Mouse (Mus musculus) lung, embryonic 16.5 days (tissue): ENCODE measurements at regions not wholly inside any gene's neighbourhood (a gene's known extent, or its start where the extent isn't known, plus 50 kb on each side); places are given as distances from the start of the nearest gene placed in this dataset.

Experiments used
- ATAC-seq: fragments of 200-750 bp; cut with Nextera tagmentation; 2 replicates; pipeline ENCODE4 v1.8.0; 2017; ENCODE audit warnings: low read depth, mild to moderate bottlenecking, moderate library complexity
- H3K27ac ChIP-seq: fragments of 300-500 bp; sonication (generic); 2 replicates; pipeline ENCODE4 v1.5.1; 2014; ENCODE audit warnings: mild to moderate bottlenecking, control low read depth, low read length
- H3K27me3 ChIP-seq: fragments of 300-500 bp; sonication (generic); 2 replicates; pipeline ENCODE4 v1.6.1; 2014; ENCODE audit warnings: low read depth, low read length, mixed read lengths; ENCODE audit not compliant: control insufficient read depth, insufficient read depth
- H3K36me3 ChIP-seq: fragments of 300-500 bp; sonication (generic); 2 replicates; pipeline ENCODE4 v1.6.1; 2014; ENCODE audit warnings: low read length; ENCODE audit not compliant: control insufficient read depth, insufficient read depth
- H3K4me1 ChIP-seq: fragments of 300-500 bp; sonication (generic); replicated peaks from 2 replicates; pipeline ENCODE4 v1.6.1; 2014; ENCODE audit warnings: low read length, mixed read lengths; ENCODE audit not compliant: control insufficient read depth, insufficient read depth
- H3K4me2 ChIP-seq: fragments of 300-500 bp; sonication (generic); 2 replicates; pipeline ENCODE4 v1.6.1; 2014; ENCODE audit warnings: low read depth, low read length, control low read depth
- H3K4me3 ChIP-seq: fragments of 300-500 bp; sonication (generic); 2 replicates; pipeline ENCODE4 v1.5.1; 2014; ENCODE audit warnings: mild to moderate bottlenecking, low read length, control low read depth
- H3K9ac ChIP-seq: fragments of 300-500 bp; sonication (generic); 2 replicates; pipeline ENCODE4 v1.6.1; 2014; ENCODE audit warnings: low read length, control low read depth
- H3K9me3 ChIP-seq: fragments of 300-500 bp; sonication (generic); 2 replicates; pipeline ENCODE4 v1.6.1; 2016; ENCODE audit warnings: low read length; ENCODE audit not compliant: control insufficient read depth
- WGBS: fragments of 180-500 bp; shearing (Covaris S2); extraction: QIAGEN DNeasy Blood & Tissue Kit; methylation state at CpG from one replicate; pipeline ENCODE4 v1.1.7; 2014; 5-methylcytosine and 5-hydroxymethylcytosine counted together

DNA sequence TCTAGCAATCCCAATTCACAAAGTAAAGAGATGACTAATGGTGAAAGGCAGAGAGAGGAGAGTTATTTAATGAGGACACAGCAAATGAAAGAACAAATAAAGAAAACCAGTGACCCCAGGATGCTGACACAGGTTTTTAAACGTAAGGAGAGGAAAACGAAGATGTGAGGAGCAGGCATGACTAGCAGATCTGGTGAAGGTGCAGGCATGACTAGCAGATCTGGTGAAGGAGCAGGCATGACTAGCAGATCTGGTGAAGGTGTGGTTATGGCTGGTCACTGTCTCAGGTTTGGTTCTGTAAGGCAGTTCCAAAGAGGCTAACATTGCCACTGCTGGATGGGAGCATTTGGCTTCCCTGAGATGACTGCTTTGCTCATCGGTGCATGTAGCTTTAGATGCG is 57.0 kb downstream of the Mbl2 start:
- no peaks in the 10 kb centered on the region for H3K4me1 ChIP-seq
- ATAC-seq: no peak
- H3K27ac ChIP-seq: no peak overlapping the region
- H3K27me3 ChIP-seq: no peaks in the 10 kb centered on the region
- no peak overlapping the region for H3K4me3 ChIP-seq
- no peak overlapping the region for H3K4me2 ChIP-seq
- H3K9me3 ChIP-seq: no peaks in the 10 kb centered on the region
- WGBS: 56% methylated on average over 4 of the region's 4 CpGs
- H3K9ac ChIP-seq: no peak overlapping the region
- H3K36me3 ChIP-seq: no peaks in the 10 kb centered on the region

DNA sequence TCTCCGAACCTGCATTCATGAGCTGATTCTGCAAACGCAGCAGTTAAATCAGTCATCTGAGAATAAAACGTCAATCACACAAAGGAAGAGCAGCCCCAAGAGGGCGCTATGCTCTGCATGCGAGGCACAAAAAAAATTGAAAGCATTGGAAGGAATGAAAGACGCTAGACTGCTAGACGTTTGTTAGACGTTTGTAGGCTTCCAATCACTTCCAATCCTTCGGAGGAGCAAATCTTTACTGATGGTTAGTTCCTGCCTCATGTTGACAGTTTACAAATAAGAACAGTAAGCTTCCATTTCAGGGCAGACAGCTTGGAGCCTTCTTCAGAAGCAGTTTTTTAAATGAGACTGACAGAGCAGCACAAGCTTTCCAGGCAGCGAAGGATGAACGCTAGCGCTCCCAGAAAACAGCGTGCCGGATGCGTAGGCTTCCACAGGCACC is 62.5 kb downstream of the Mbl2 start:
- no peaks in the 10 kb centered on the region for H3K27me3 ChIP-seq
- H3K4me3 ChIP-seq: peak overlapping the region; percentile 27
- no peak overlapping the region for H3K27ac ChIP-seq
- H3K9me3 ChIP-seq: no peaks in the 10 kb centered on the region
- peak overlapping the region; percentile 49 for H3K4me2 ChIP-seq
- WGBS: 28% methylated on average over 15 of the region's 15 CpGs
- 0 out of 2 replicates have a peak overlapping the region, but pooled peaks have one; percentile 9 for H3K9ac ChIP-seq
- H3K36me3 ChIP-seq: no peaks in the 10 kb centered on the region
- no peaks in the 10 kb centered on the region for H3K4me1 ChIP-seq
- no peak for ATAC-seq

DNA sequence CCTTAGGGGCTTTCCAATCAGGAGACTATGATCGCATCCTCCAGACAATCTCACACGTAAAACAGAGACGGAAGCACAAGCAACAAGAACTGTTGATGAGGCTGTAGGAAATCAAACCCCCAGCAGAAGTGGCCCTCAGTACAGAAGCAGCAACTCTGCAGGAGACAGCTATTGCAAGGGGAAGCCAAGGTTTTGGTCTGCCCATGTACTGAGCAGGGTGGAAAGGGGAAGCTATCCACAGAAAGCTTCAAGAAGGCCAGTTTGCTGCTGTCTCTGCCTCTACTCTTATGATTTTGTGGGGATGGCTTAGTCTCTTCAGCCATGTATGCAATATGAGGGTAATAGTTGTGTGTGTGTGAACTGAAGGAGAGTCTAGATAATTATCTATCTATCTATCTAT is 63.3 kb downstream of the Mbl2 start:
- no peaks in the 10 kb centered on the region for H3K4me1 ChIP-seq
- H3K36me3 ChIP-seq: no peaks in the 10 kb centered on the region
- no peak overlapping the region for H3K4me2 ChIP-seq
- H3K27ac ChIP-seq: no peak overlapping the region
- H3K27me3 ChIP-seq: no peaks in the 10 kb centered on the region
- no peak for ATAC-seq
- no peaks in the 10 kb centered on the region for H3K9me3 ChIP-seq
- WGBS: 92% methylated on average over 3 of the region's 3 CpGs
- no peak overlapping the region for H3K4me3 ChIP-seq
- no peak overlapping the region for H3K9ac ChIP-seq

DNA sequence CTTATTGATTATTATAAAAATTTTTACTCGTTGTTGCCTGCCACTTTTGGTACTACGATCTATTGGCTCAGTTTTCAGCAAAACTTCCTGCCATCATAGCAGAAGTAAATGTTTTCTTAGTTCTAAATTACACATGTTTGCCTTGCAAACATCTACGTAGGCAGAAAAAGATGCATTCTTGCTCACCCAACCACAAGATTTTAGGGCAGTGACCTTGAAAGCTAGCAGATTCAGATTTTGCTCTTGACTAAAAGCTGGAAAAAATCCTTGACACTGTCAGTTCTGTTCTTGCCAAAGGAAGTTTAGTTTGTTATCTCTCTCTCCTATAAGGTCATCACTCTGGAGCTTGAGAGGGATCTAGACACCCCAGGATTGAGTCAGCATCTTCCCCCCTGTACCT is 66.8 kb downstream of the Mbl2 start:
- Histone ChIP-seq H3K4me1 (peaks cover 3% of the 10 kb centered on the region; the same call in 1 of the 2 replicates), H3K9me3 (no peaks in the 10 kb centered on the region), H3K36me3 (no peaks in the 10 kb centered on the region), H3K9ac (no peak overlapping the region), H3K27me3 (no peaks in the 10 kb centered on the region), H3K4me2 (no peak overlapping the region), H3K27ac (no peak overlapping the region), H3K4me3 (no peak overlapping the region)
- ATAC-seq: no peak
- 63% methylated on average over 3 of the region's 3 CpGs for WGBS

DNA sequence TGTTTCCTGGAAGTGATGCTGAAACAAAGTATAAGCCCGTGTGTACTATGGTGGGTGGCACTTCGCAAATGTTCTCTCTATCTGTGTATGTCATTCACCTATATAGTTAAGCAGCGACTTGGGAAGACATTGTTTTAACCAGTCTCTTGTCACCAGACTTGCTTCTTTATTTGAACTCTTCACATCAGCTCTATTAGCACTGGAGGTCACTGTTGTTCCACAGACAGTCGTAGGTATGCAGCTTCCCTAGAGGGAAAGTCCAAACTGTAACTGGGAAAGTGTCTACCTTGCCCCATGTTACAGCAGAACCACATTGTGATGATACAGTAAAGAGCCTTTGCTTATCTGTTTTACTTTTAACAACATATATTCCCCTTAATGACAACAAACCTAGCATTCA is 69.5 kb downstream of the Mbl2 start:
- H3K4me3 ChIP-seq: no peak overlapping the region
- H3K9me3 ChIP-seq: no peaks in the 10 kb centered on the region
- H3K27me3 ChIP-seq: no peaks in the 10 kb centered on the region
- no peak overlapping the region for H3K4me2 ChIP-seq
- no peak overlapping the region for H3K27ac ChIP-seq
- peaks cover 3% of the 10 kb centered on the region; the same call in 1 of the 2 replicates for H3K4me1 ChIP-seq
- no peak for ATAC-seq
- WGBS: 58% methylated on average over 4 of the region's 4 CpGs
- no peak overlapping the region for H3K9ac ChIP-seq
- no peaks in the 10 kb centered on the region for H3K36me3 ChIP-seq

DNA sequence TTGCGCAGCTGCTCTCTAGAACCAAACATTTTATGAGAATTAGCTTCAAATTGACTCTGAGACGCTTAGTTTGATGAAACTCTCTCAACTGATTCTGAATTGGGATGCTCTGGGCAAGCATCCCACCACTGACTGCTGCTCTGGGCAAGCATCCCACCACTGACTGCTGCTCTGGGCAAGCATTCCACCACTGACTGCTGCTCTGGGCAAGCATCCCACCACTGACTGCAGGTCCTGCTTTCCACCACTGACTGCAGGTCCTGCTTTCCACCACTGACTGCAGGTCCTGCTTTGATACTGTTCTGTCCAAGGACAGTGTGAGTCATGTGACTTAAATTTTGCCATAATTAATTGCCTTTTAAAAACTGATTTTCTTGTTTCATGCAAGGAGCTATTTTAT is 73.6 kb downstream of the Mbl2 start:
- no peak overlapping the region for H3K4me3 ChIP-seq
- no peaks in the 10 kb centered on the region for H3K27me3 ChIP-seq
- H3K4me2 ChIP-seq: no peak overlapping the region
- no peak overlapping the region for H3K27ac ChIP-seq
- ATAC-seq: peak; percentile 26; the same call in 1 of the 2 replicates
- peaks cover 3% of the 10 kb centered on the region; the same call in 1 of the 2 replicates for H3K4me1 ChIP-seq
- H3K36me3 ChIP-seq: no peaks in the 10 kb centered on the region
- no peaks in the 10 kb centered on the region for H3K9me3 ChIP-seq
- WGBS: 70% methylated on average over 2 of the region's 2 CpGs
- no peak overlapping the region for H3K9ac ChIP-seq

DNA sequence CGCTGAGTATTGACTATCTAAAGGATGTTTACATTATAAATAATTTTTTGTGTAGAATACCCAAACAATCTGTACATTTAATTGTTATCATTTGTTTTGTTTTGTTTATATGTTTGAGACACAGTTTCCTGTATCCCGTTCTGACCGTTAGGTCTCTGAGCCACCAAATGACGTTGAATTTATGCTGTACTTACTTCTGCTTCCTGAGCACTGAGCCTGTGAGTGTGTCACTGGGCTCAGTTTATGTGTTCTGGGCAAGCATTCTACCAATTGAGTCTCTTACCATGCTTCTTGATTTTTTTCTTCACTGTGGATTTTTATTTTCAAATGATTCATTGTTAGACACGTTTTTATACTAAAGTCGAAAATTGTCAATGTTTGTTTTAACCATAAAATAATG is 74.2 kb downstream of the Mbl2 start:
- no peak overlapping the region for H3K27ac ChIP-seq
- peaks cover 3% of the 10 kb centered on the region; the same call in 1 of the 2 replicates for H3K4me1 ChIP-seq
- no peak overlapping the region for H3K9ac ChIP-seq
- no peak for ATAC-seq
- no peak overlapping the region for H3K4me2 ChIP-seq
- WGBS: 47% methylated on average over 6 of the region's 6 CpGs
- H3K4me3 ChIP-seq: no peak overlapping the region
- H3K36me3 ChIP-seq: no peaks in the 10 kb centered on the region
- H3K27me3 ChIP-seq: no peaks in the 10 kb centered on the region
- H3K9me3 ChIP-seq: no peaks in the 10 kb centered on the region

DNA sequence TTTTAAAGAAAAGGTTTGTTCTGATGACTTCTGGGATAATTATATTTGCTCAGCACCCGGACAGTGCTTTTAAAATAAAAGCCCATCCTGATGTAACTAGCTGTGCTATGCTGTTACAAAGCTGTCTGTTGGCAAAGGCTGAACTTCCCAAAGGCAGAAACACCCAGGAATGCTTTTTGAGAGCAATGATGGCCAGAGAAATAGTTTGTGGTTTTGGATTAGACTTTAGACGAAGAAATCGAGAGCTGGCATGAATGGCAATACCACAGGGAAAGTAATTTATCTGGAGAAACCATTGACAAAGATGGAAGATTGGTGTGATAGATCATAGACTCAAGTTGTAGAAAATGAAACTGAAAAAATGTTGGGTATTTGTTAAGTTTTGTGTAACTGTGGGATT is 84.6 kb downstream of the Mbl2 start:
- 78% methylated on average over 3 of the region's 3 CpGs for WGBS
- H3K36me3 ChIP-seq: no peaks in the 10 kb centered on the region
- no peaks in the 10 kb centered on the region for H3K27me3 ChIP-seq
- no peaks in the 10 kb centered on the region for H3K4me1 ChIP-seq
- no peak overlapping the region for H3K9ac ChIP-seq
- no peaks in the 10 kb centered on the region for H3K9me3 ChIP-seq
- H3K27ac ChIP-seq: no peak overlapping the region
- no peak for ATAC-seq
- no peak overlapping the region for H3K4me2 ChIP-seq
- no peak overlapping the region for H3K4me3 ChIP-seq

DNA sequence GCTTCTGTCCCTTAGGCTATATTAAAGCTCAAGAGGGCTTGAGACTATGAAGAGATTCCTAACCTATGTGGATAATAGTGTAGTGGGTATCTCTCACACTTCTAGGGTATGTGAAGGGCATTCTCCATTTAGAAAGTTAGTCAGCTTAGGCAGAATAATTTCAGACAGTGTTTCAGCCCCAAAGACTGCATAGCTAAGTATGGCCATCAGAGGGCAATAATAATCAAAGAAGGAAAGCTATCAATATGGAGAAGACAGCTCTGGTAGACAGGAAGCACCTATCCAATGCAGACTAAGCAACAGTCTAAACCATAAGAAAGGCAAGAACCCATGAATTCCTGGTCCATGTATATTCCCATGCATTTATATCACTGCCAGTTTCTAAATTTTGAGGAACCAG is 95.0 kb downstream of the Mbl2 start:
- H3K4me1 ChIP-seq: no peaks in the 10 kb centered on the region
- H3K9ac ChIP-seq: no peak overlapping the region
- no peaks in the 10 kb centered on the region for H3K9me3 ChIP-seq
- H3K4me2 ChIP-seq: no peak overlapping the region
- H3K4me3 ChIP-seq: no peak overlapping the region
- no peak overlapping the region for H3K27ac ChIP-seq
- ATAC-seq: no peak
- H3K27me3 ChIP-seq: no peaks in the 10 kb centered on the region
- no peaks in the 10 kb centered on the region for H3K36me3 ChIP-seq

DNA sequence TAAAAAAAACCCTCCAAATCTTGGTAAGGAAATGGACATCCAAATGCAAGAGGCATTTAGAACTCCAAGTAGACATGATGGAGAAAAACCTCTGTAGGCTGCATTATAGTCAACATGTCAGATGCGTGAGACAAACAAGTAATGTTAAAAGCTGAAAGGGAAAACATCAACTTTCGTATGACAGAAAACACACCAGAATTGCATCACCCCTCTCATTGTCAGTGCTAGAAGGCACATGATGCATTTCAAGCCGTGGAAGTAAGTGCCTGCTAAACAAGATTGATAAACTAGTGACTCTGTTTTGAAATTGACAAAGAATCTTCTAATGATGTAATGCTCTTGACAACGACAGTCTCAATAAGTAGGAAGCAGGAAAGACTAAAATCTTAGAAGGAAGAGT is 96.1 kb downstream of the Mbl2 start:
- H3K27me3 ChIP-seq: no peaks in the 10 kb centered on the region
- H3K36me3 ChIP-seq: no peaks in the 10 kb centered on the region
- no peak overlapping the region for H3K4me2 ChIP-seq
- ATAC-seq: no peak
- H3K4me3 ChIP-seq: no peak overlapping the region
- no peaks in the 10 kb centered on the region for H3K9me3 ChIP-seq
- no peak overlapping the region for H3K27ac ChIP-seq
- H3K9ac ChIP-seq: no peak overlapping the region
- 69% methylated on average over 4 of the region's 4 CpGs for WGBS
- no peaks in the 10 kb centered on the region for H3K4me1 ChIP-seq
